Mouse (Mus musculus) olfactory bulb, adult 2 months (tissue): Measurements from ENCODE around the gene Ankef1.

Experiments used
- CTCF ChIP-seq: fragments of 200-500 bp; IDR thresholded peaks from 2 replicates; pipeline ENCODE4 v1.5.1; 2012; ENCODE audit warnings: low read depth, mild to moderate bottlenecking, low read length, moderate library complexity; ENCODE audit not compliant: insufficient read depth
- POLR2A ChIP-seq: fragments of 200-500 bp; IDR thresholded peaks from 2 replicates; pipeline ENCODE4 v1.6.1; 2012; ENCODE audit warnings: mild to moderate bottlenecking, low read depth, low read length, moderate library complexity; ENCODE audit not compliant: insufficient read depth

DNA sequence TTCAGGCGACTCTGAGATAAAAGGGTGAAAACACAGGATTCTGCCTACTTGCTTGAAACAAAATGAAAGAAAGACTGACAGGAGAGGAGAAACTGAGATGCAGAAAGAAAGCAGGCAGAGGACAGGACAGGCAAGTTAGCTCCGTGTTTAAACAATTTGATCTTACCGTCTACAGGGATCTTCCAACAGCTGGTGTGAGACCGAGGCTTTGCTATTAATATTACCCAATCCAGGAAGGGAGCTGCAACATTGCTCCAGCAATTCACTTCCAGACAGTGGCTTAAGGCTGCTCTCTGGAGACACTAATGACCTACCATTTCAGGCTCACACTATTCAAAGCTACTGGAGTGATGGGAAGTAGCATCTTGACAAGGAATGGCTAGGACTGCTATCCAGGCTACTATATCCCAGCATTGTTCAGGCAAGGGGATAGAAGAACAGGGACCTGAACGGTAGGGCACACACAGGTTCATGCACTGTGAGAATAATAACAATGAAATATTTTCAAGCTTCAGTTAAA, 99.0 kb downstream of the Ankef1 start:
- no peak for TF ChIP-seq CTCF
- no peak for TF ChIP-seq POLR2A
